In the genomic region with DNA sequence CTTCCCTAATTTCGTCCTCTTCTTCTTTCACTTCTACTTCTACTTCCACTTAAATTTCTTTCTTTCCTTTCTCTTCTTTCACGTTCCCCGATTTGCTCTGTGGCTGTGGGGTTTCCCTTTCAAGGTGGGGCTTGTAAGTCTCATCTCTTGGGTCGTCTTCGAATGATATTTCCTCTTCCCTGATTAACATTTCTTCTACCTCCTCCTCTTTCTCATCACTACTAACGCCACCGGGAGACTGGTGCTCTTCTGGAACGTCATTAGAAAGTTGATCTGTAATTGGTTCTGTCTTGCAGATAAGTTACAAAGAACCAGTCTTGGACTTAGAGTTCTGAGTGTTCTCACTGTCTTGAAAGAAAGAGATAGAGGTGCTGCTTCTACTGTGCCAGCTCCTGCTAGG, we compare ENCODE assay signal across 8 mouse cellular contexts. TPM values are rescaled to one million over a fixed set of nuclear protein-coding genes. Genes with fewer than 3 reads are reported as not detected.
DNase-seq lines count a peak whose midpoint lies in the region; ATAC-seq lines count a peak whose summit lies in the region.

No protein-coding gene starts in this region.

- peak overlapping the region; percentile 93 for H3K4me2 ChIP-seq in heart, embryonic 15.5 days
- peak overlapping the region; percentile 86 for H3K4me2 ChIP-seq in midbrain, embryonic 15.5 days

- peaks cover 14% of the 10 kb centered on the region for H3K27me3 ChIP-seq in heart, embryonic 15.5 days
- H3K27me3 ChIP-seq in midbrain, embryonic 15.5 days (replicated peaks): peaks cover 9% of the 10 kb centered on the region; the same call in 1 of the 2 replicates

- H3K27ac ChIP-seq in heart, embryonic 15.5 days: no peak overlapping the region
- H3K27ac ChIP-seq in brown adipose tissue, adult 24 weeks (replicated peaks; ENCODE audit: low read depth, low read length): no peak overlapping the region
- no peak overlapping the region for H3K27ac ChIP-seq in midbrain, embryonic 15.5 days

- H3K4me1 ChIP-seq in heart, embryonic 15.5 days (replicated peaks): peaks cover 8% of the 10 kb centered on the region
- no peaks in the 10 kb centered on the region for H3K4me1 ChIP-seq in brown adipose tissue, adult 24 weeks (ENCODE audit: control insufficient read depth, insufficient read depth, insufficient read length, low read length)
- peaks cover 4% of the 10 kb centered on the region; the same call in 1 of the 2 replicates for H3K4me1 ChIP-seq in midbrain, embryonic 15.5 days

- peak overlapping the region; percentile 54 for H3K4me3 ChIP-seq in heart, embryonic 15.5 days
- peak overlapping the region; percentile 41 for H3K4me3 ChIP-seq in brown adipose tissue, adult 24 weeks (ENCODE audit: insufficient read depth, low read depth, low read length)
- peak overlapping the region; percentile 45 for H3K4me3 ChIP-seq in midbrain, embryonic 15.5 days

- H3K9ac ChIP-seq in heart, embryonic 15.5 days: no peak overlapping the region
- no peak overlapping the region; the same call in 1 of the 2 replicates for H3K9ac ChIP-seq in midbrain, embryonic 15.5 days

- no peak for DNase-seq in heart, adult 9 months (ENCODE audit: low spot score in 2 of 2)
- peak; percentile 59 for DNase-seq in induced T-regulatory cell, adult 2 months (ENCODE audit: low read depth)
- no peak for DNase-seq in adrenal gland, postnatal 25 days
- no peak for DNase-seq in frontal cortex, adult 2 months (ENCODE audit: extremely low spot score in 1 of 2, low spot score in 1 of 2)
- no peak for DNase-seq in adrenal gland, postnatal 10 days

- ATAC-seq in heart, embryonic 15.5 days (replicated peaks; ENCODE audit: insufficient number of reproducible peaks, insufficient read depth, low FRiP score, low read depth): no peak
- ATAC-seq in midbrain, embryonic 15.5 days (replicated peaks): 0 out of 2 replicates have a peak, but pooled peaks have one; percentile 17

- 15% methylated on average over 8 of the region's 8 CpGs for WGBS in heart, embryonic 15.5 days
- 19% methylated on average over 8 of the region's 8 CpGs for WGBS in midbrain, embryonic 15.5 days

- H3K9me3 ChIP-seq in heart, embryonic 15.5 days (replicated peaks): no peaks in the 10 kb centered on the region
- no peaks in the 10 kb centered on the region for H3K9me3 ChIP-seq in midbrain, embryonic 15.5 days

- no peaks in the 10 kb centered on the region for H3K36me3 ChIP-seq in heart, embryonic 15.5 days
- H3K36me3 ChIP-seq in midbrain, embryonic 15.5 days (replicated peaks): no peaks in the 10 kb centered on the region

RNA-seq across cellular contexts. Expression of gene Pdcd2, which starts 8.8 kb away (rescaled TPM):
- polyA plus RNA-seq in heart, embryonic 15.5 days (2015; fragmentation: Nextera tagmentation; extraction: Ambion mirVana): 26.0 and 29.7 TPM in 2 replicates
- 23.6 and 33.0 TPM in 2 replicates for polyA plus RNA-seq in brown adipose tissue, adult 24 weeks (2012; ENCODE audit: insufficient read depth, insufficient read length, missing spikeins)
- 58.3 and 59.7 TPM in 2 replicates for polyA plus RNA-seq in midbrain, embryonic 15.5 days (2015; fragmentation: Nextera tagmentation; extraction: Ambion mirVana)
- 34.2 and 45.3 TPM in 2 replicates for total RNA-seq in adrenal gland, postnatal 25 days (2021)
- 17.1 and 20.4 TPM in 2 replicates for polyA plus RNA-seq in frontal cortex, adult 2 months (2012; rRNA removed)
- 10 to 100 TPM; 30.0 to 32.8 TPM for total RNA-seq in adrenal gland, postnatal 10 days (2021)

RNA-seq across cellular contexts. Expression of gene Prdm9, which starts 28.2 kb away (rescaled TPM):
- polyA plus RNA-seq in heart, embryonic 15.5 days (2015; fragmentation: Nextera tagmentation; extraction: Ambion mirVana): 1.1 and 1.5 TPM in 2 replicates
- 7.3 and 8.1 TPM in 2 replicates for polyA plus RNA-seq in brown adipose tissue, adult 24 weeks (2012; ENCODE audit: insufficient read depth, insufficient read length, missing spikeins)
- polyA plus RNA-seq in midbrain, embryonic 15.5 days (2015; fragmentation: Nextera tagmentation; extraction: Ambion mirVana): 1.9 and 2.7 TPM in 2 replicates
- total RNA-seq in adrenal gland, postnatal 25 days (2021): 7.4 and 9.1 TPM in 2 replicates
- 2.8 and 2.9 TPM in 2 replicates for polyA plus RNA-seq in frontal cortex, adult 2 months (2012; rRNA removed)
- 1 to 10 TPM; 6.8 to 9.0 TPM for total RNA-seq in adrenal gland, postnatal 10 days (2021)

RNA-seq across cellular contexts. Expression of gene Tbp, which starts 36.3 kb away (rescaled TPM):
- polyA plus RNA-seq in heart, embryonic 15.5 days (2015; fragmentation: Nextera tagmentation; extraction: Ambion mirVana): 22.7 and 28.1 TPM in 2 replicates
- 14.0 and 15.7 TPM in 2 replicates for polyA plus RNA-seq in brown adipose tissue, adult 24 weeks (2012; ENCODE audit: insufficient read depth, insufficient read length, missing spikeins)
- 64.6 and 68.2 TPM in 2 replicates for polyA plus RNA-seq in midbrain, embryonic 15.5 days (2015; fragmentation: Nextera tagmentation; extraction: Ambion mirVana)
- 29.8 and 31.4 TPM in 2 replicates for total RNA-seq in adrenal gland, postnatal 25 days (2021)
- polyA plus RNA-seq in frontal cortex, adult 2 months (2012; rRNA removed): 49.3 and 49.5 TPM in 2 replicates
- 10 to 100 TPM; 24.5 to 24.7 TPM for total RNA-seq in adrenal gland, postnatal 10 days (2021)

RNA-seq across cellular contexts. Expression of gene Psmb1, which starts 36.4 kb away (rescaled TPM):
- 173 and 179 TPM in 2 replicates for polyA plus RNA-seq in heart, embryonic 15.5 days (2015; fragmentation: Nextera tagmentation; extraction: Ambion mirVana)
- 179 and 185 TPM in 2 replicates for polyA plus RNA-seq in brown adipose tissue, adult 24 weeks (2012; ENCODE audit: insufficient read depth, insufficient read length, missing spikeins)
- 217 and 221 TPM in 2 replicates for polyA plus RNA-seq in midbrain, embryonic 15.5 days (2015; fragmentation: Nextera tagmentation; extraction: Ambion mirVana)
- total RNA-seq in adrenal gland, postnatal 25 days (2021): 167 and 189 TPM in 2 replicates
- polyA plus RNA-seq in frontal cortex, adult 2 months (2012; rRNA removed): 161 and 162 TPM in 2 replicates
- total RNA-seq in adrenal gland, postnatal 10 days (2021): 100 to 1,000 TPM; 171 to 174 TPM
